Mouse (Mus musculus) CD4-positive, CD25-positive, alpha-beta regulatory T cell, adult 4 months (primary cell): ENCODE results near the gene Fam183b. TPM values are rescaled to one million over a fixed set of nuclear protein-coding genes. Genes with fewer than 3 reads are reported as not detected.
"Not testable (repeated sequence)": the region's sequence is repeated elsewhere in the genome, so short reads cannot be mapped to it uniquely, and the experiment has no call there.

ENCODE experiments used
- ATAC-seq: one replicate; pipeline ENCODE4 v1.8.0; 2017
- polyA plus RNA-seq, 2 experiments: library from polyadenylated mRNA; unstranded; fragments of 100-300 nt; shearing (Covaris generic); gene quantifications; one replicate each; pipeline ENCODE4 v1.2.1; 2017

The Fam183b gene
- under 1 TPM in 1 of 2 experiments, not detected in 1; 1.00 TPM for polyA plus RNA-seq

DNA sequence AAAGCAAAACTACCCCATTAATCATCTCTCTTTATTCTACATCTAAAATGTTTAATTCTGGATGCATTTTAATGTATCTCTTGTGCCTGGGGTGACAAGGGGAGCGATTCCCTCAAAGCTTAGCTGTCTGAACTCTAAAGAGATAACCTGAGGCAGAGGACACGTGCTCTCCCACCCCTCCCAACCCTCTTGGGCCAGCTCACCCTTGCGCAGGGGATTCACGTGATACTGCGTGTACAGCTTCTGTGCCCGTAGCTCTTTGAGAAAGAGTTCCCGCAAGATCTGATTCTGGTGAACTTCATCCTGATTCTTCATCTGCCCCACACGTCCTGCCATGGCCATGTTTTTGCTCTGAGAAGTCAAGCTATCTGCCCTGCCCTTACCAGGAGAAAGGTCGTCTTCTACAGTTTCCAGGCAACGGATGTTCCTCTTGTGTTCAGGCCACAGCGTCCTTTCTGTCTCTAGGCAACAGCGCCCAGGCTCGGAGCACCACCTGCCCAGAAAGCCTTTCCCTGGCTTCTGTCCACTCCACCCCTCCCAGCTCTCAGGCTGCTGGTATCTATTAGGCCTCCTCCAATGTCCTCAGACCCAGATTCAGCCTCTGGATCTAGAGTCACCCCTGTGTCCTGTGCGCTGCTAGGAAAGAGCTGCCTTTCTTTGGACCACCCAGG is at the start of gene Fam183b:
TSS of gene Fam183b (minus strand) at position 403 of the 671 bp plus-strand sequence.
- peak; percentile 57 for ATAC-seq

DNA sequence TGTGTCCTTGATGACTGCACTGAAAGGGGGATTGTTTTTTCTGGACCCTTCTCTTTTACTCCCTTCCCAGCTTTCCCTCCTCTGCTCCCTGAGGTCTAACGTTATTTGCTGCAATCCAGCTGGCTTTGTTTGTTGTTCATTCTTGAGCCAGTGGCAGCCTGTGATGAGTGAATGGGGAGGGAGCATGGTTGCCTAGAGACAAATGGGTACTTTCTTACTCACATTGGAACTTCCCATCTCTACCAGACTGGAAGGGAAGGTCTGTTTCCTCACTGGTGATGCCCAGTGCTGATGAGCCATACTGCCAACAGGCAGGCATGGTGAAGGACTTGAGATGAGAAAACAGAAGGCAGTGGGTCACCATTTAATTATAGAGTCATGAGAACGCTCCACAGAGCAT is 48.0 kb upstream of the Fam183b start:
- ATAC-seq, result no peak

DNA sequence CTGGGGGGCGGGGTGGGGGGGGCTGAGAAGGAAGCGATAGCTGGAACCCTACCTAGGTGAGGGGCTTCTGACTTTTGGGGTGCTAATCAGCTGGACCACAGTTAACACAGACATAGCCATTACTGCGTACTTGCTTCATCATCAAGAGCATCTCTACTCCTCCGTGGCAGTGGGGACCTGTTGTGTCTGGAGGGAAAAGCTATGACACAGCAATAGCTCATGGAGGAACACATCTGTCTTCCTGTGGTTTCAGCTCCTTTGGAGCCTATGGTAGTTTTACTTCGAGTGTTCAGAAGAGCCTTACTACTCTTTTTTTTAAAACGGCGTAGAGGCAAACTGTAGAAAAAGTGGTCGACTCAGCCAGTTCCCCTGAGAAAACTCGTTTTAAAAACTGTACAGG is 45.9 kb upstream of the Fam183b start:
- ATAC-seq, result no peak

DNA sequence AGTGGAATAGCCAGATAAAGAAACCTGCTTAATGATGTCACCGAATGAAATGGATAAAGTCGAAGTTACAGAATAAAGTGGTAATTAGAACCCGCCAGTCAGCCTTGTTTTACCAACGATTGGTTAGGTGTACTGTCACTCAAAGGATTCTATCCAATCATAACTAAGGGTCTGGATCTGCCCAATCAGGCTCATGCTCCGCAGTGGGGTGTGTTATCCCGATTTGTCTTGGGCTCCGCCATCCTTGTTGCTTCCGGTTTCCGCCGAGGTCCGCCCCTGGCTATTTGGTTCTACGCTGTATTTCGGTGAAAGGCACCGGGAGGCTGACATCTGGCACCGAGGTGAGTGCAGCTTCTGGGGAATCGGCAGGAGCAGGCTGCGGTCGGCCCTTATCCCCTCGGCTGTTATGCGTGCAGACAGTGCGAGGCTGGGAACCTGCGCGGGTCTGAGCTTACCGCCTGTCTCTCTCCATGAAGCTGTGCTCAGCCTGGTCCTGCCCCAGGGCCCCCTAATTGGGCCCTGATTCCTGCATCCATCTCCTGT is 45.2 kb upstream of the Fam183b start, which contains the start of gene Gm12258:
TSS of gene Gm12258 (plus strand) at position 240 of the 543 bp plus-strand sequence.
- ATAC-seq, result peak; percentile 100

DNA sequence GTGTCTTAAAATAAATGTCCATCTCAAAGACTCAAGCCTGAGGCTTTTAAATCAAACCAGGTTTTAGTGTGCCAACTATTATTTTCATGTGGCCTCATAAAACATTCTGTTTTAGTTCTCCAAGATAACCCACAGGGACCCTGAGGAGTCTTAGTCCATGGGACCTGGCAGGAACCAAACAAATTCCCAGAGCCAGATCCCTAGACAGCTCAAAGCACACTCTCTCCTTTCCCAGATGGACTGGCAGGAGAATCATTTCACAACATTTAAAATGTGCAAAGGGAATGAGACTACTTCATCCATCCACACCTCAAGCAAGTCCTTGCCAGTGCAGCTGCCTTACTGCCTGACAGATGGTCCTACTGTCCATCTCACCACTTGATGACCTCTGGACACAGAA is 37.2 kb upstream of the Fam183b start, which contains the start of gene Olfr311:
TSS of gene Olfr311 (plus strand) at position 301 of the 400 bp plus-strand sequence.
- ATAC-seq, result not testable (repeated sequence)

DNA sequence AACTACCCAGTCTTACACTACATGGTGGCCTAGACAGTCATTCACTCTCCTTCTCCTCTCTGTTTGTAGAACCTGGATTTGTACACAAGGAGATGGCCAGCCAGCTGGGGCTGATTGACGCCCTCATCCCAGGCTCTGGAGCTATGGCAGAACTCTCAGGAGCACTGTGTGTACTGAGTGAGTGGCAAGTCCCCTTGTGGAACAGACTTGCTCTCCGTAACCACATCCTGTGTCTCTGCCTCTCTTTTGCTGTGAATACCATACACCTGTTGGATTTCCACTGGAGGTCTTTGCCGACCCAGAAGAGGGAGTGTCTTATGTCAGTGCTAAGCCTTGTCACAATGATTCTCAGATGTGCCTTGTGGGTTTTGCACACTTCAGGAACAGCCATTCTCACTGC is 30.8 kb upstream of the Fam183b start:
- ATAC-seq, result peak; percentile 37

DNA sequence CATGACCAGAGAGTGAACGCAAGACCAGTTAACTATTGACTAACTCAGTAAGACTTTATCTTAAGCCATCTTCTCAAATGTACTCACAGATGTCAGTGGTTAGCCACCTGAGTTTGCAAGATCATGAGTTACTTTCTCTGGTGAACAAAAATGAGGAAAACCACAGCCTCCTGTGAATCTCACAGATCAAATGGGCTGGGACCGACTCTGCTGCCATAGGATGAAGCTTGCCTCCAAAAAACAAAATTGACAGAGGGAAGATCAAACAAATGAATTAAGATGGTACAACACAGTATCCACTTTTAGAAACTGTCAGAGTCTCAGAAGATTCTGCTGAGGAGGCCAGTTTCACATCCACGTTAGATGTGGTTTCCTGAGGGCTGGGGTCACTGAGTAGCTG is 28.0 kb upstream of the Fam183b start:
- no peak for ATAC-seq

DNA sequence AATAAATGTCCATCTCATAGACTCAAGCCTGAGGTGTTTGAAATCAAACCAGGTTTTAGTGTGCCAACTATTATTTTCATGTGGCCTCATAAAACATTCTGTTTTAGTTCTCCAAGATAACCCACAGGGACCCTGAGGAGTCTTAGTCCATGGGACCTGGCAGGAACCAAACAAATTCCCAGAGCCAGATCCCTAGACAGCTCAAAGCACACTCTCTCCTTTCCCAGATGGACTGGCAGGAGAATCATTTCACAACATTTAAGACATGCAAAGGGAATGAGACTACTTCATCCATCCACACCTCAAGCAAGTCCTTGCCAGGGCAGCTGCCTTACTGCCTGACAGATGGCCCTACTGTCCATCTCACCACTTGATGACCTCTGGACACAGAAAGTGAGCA is 27.2 kb upstream of the Fam183b start, which contains the start of gene Olfr312:
TSS of gene Olfr312 (plus strand) at position 301 of the 400 bp plus-strand sequence.
- ATAC-seq, result not testable (repeated sequence)

DNA sequence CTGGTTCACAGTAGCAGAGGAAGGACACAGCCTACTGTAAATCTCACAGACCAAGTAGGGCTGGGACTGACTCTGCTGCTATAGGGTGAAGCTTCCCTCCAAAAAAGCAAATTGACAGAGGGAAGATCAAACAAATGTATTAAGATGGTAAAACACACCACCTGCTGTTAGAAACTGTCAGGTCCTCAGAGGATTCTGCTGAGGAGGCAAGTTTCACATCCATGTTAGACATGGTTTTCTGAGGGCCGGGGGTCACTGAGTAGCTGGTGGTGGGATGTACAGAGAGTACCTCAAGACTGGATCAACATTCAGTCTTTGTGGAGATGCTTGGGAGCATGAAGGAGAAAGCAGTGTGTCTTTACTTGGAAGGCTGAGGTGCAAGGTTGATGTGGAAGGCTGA is 13.9 kb upstream of the Fam183b start:
- no peak for ATAC-seq

DNA sequence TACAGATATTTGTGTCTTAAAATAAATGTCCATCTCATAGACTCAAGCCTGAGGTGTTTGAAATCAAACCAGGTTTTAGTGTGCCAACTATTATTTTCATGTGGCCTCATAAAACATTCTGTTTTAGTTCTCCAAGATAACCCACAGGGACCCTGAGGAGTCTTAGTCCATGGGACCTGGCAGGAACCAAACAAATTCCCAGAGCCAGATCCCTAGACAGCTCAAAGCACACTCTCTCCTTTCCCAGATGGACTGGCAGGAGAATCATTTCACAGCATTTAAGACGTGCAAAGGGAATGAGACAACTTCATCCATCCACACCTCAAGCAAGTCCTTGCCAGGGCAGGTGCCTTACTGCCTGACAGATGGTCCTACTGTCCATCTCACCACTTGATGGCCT is 12.9 kb upstream of the Fam183b start, which contains the start of gene Olfr313:
TSS of gene Olfr313 (plus strand) at position 301 of the 400 bp plus-strand sequence.
- not testable (repeated sequence) for ATAC-seq

DNA sequence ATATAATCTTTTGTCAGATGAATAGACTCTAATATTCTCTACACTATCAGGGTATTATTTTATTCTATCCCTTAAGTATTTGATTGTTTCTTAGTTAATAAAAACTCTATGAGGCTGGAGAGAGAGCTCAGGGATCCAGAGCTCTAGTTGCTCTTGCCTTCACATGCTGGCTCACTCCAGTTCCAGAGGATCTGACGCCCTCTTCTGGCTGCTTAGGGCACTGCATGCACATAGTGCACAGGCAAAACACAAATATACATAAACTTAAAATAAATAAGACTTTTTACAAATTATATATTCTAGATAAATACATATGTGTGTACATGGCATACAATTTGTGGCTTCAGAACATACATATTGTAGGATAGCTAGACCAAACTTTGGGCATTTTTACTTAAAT is 10.2 kb upstream of the Fam183b start:
- ATAC-seq, result no peak

DNA sequence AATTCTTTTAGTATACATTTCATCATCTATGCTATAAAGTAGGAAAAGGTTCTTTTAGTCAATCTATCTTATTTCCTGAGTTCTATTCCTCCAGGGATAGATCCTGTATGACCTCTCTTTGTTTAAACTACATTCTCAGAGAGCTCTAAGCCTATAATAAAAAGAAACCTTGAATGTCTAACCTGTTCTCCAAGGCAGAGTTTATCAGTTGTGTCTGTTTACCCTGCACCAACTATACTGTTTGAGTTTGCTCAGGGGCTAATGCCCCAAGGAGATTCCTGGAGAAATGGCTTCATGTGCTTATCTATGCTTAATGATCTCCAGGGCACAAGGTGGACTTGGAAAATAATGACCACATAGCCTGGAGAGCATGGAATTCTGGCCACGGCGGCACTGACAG is 2.6 kb upstream of the Fam183b start:
- no peak for ATAC-seq

DNA sequence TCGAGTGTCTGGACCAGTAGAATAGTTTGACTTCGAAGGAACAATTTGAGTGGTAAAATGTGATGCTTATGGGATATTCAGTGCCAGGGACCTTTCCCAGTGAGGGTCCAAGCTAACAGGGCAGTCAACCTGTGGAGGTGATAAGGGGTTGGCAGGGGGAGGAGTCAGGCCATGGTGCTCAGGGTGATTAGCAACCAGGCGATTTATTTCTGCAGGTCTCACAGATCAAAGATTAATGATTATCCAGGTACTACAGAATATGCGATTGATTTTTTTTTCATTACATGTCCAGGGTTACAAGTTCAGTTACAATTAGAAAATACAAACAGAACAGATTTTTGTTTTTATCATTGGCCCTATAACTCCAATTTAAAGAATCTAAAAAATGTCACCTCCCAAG is 2.1 kb upstream of the Fam183b start:
- ATAC-seq, result no peak

DNA sequence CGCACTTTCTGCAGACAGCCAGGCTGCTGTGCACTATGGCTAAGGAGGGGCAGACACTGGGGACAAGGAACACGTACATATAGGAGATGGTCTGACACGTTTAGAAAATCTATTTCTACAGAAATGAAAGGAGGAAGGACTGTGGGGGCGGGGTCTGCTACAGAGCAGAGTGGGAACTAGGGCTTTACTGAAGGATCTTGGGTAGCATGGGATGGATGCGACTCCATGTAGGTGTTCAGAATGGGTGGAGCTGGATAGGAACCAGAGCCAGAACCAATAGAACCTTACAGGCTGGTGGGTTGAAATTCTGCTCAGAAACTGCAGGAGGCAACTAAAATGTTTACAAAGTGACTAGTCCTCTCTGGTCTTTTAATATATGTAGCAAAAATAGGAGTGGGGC is 2.0 kb downstream of the Fam183b start:
- no peak for ATAC-seq

DNA sequence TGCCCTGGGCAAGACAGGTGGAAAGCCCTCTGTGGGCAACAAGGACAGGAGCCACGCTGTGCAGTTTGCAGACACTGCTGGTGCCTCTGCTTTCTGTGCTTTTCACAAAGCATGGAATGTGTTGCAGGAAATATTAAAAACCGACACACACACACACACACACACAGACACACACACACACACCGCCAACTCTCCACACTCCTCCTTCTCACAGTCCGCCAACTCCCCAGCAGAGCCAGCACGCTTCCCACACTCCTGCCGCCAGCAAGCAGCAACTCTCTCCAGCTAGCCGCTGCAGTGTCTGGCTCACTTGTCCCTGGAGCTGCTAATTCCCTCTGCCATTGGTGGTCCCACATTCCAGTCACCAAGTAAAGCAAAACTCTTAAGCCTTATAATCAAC is 4.9 kb downstream of the Fam183b start:
- ATAC-seq, result no peak

DNA sequence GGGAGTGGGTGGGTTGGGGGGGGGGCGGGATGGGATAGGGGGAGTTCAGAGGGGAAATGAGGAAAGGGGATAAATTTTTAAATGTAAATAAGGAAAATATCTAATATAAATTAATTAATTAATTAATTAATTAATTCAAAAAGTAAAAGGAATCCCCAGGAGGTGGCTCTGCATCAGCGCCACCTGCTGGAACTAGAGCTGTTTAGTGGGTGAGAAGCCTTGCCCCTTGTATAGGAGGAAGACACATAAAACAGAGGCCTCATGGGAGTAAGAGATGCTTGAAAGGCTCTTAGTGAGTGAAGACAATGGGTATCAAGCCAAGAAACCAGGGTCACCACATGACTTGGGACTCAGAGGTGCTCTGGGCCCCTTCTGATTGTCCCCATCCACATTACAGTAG is 5.9 kb downstream of the Fam183b start:
- ATAC-seq, result no peak

DNA sequence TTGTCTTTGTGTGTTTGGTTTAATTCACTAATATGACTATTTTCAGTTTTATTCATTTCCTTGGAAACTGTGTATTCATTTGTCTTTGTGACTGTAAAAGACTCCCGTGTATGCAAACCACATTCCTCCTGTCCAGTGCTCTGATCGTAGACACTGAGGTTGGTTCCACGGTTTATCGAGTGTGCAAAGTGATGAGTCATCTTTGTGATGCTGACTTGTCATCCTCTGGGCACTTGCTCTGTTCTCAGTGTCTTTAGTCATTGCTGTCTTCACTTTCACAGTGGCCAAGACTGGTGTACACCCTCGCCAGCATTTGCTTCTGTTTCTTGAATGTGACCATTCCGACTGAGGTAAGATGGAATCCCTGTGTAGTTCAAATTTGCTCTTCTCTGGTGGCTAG is 11.1 kb downstream of the Fam183b start:
- no peak for ATAC-seq

DNA sequence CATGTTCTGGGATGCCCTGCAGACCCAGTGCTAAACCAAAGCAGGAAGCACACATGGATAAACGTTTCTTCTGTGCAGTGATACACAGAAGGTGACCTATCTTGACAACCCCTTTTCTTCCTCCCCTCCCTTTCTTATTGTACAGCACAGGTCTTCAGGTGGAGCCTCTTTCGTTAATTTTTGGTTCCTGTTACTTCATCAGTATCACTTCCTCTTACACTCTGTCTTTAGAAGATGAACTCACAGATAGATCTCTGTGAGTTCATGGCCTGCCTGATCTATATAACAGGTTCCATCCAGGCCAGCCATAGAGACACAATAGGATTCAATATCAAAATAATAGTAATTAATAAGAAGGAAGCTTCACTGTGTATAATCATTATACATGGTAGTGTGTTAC is 11.7 kb downstream of the Fam183b start:
- ATAC-seq, result no peak

DNA sequence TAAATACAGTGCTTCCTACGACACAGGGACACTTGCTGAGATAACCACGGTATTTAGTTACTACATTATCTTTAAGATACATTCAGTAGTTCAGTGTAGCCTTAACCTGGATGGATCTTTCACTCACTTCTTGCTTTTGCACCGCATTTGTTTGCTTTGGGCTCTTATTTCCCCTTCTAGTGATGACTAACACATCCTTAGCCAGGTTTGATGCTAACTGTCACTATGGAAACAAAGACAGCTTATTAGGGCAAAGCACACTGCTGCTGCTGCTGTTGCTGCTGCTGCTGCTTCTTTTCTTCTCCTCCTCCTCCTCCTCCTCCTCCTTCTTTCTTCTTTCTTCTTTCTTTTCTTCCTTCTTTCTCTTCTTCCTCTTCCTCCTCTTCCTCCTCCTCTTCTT is 12.2 kb downstream of the Fam183b start:
- peak; percentile 23 for ATAC-seq

DNA sequence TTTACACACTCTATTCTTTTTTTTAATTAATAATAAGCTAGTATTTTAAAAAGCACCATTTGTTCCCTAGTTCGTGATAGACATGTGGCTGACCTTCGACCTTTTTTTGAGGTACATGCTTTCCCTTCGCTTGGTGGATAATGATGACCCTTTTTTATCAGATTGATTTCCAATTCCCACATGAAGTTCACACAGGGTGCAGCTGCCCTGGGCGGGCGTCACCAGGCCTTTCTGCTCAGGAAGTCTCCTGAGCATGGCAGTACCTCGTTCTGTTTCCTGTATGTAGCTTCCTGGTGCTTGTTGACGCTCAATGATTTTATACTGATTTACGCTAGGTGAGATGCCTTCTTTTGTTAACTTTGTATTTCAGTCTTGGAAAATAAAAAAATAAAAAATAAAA is 13.4 kb downstream of the Fam183b start:
- peak; percentile 29 for ATAC-seq

DNA sequence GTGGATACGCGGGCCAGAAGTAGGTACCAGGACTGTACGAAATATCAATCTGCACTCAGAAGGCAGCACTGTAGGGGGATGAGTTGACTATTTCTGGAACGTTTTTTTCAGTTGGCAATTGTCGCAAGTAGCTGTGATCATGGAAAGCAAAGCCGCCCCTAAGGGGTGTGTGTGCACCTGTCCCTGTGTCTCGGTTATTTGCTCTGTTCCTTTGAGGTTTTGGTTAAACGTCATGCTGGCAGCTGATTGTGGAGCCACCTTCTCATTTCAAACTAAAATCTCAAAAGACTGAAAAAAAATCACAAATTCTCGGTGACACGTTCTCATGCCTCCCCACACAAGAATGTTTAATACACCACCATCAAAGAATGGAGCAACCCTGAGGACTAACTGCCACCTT is 14.1 kb downstream of the Fam183b start:
- no peak for ATAC-seq

DNA sequence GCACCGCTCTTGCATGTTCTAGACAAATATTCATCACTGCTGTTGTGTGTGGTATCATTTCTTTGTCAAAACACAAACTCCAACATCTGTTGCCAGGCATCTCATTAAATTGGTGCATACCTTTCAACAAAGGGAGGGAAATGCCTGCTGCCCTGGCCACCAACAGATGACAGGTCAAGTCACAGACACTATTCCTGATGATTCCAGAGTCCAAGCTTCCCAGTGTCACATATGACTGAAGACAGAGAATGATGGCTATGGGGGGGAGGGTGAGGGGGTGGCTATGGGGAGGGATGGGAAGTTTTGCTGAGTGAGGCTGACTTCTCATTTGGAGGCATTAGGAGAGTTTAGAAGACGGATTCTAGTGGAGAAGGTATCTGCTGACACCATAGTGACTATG is 17.6 kb downstream of the Fam183b start:
- no peak for ATAC-seq

DNA sequence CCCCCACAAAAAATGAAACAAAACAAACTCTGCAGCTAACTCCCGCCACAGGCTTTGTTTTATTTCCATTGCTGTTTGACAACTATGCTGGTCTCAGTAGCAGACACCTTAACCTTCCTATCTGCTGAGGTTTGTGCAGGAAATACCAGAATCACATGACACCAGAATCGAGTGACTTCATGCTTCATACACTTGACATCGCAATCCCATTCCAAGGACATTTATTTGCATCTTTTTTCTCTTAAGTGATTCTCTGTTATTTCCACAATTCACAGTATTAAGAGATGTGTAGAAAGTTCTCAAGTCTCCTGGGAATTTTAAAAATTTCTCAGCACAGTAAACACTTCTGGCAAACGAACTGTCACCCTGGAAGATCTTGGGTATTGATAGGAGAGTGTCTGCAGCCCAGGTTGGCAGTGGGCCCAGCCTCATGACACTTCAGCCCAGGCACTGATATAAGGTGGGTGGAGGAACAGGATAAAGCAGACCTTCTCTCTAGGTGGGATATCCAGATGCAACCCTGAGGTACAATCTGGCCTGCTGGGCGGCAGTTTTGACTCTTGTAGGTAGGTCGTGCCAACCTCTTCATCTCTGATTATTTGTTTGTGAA is 19.2 kb downstream of the Fam183b start, which contains the start of gene Olfr314:
TSS of gene Olfr314 (plus strand) at position 473 of the 610 bp plus-strand sequence.
- ATAC-seq, result no peak

DNA sequence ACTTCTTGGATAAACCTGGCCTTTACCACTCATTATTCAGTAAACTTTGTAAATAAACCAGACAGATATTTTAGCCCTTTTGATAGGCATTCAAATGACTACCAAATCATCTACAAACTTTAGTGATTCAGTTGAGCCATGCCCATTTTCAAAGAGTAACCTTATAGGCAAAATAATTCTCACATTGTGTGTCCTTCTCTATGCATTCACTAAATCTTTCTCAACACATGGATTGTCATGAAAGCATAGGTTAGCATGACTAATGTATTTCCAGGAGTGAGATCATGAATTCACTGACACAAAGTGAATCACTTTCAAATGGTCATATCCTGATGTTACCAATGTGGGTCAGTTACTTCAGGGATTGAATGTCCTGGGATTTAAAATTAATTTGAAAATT is 28.9 kb downstream of the Fam183b start, which contains the start of gene Olfr315:
TSS of gene Olfr315 (plus strand) at position 301 of the 400 bp plus-strand sequence.
- ATAC-seq, result no peak
